Mouse (Mus musculus): ENCODE measurements around the gene Wdr47. TPM values are rescaled to one million over a fixed set of nuclear protein-coding genes. Genes with fewer than 3 reads are reported as not detected.
"Not testable (repeated sequence)": the region's sequence is repeated elsewhere in the genome, so short reads cannot be mapped to it uniquely, and the experiment has no call there.

Wdr47 gene
- total and polyA plus RNA-seq, 2 experiments from 2014 or later: 90.1 to 107 TPM

GRCm38 (mm10) chr3:108654566-108654965 is 63.5 kb downstream of the Wdr47 start:
- H3K27ac ChIP-seq (ENCODE audit: low read depth, low read length): no peak overlapping the region

GRCm38 (mm10) chr3:108655486-108655885 is 64.4 kb downstream of the Wdr47 start:
- DNase-seq (no peak), ATAC-seq (no peak)
- 83% methylated on average over 7 of the region's 7 CpGs for WGBS
- no peak overlapping the region for H3K9ac ChIP-seq
- no peaks in the 10 kb centered on the region for H3K36me3 ChIP-seq (ENCODE audit: insufficient read depth)
- no peak overlapping the region for H3K27ac ChIP-seq (ENCODE audit: low read depth, low read length)
- H3K4me3 ChIP-seq (ENCODE audit: low read depth, low read length): no peak overlapping the region
- H3K27me3 ChIP-seq (ENCODE audit: insufficient read depth, low read length): no peaks in the 10 kb centered on the region
- no peaks in the 10 kb centered on the region for H3K9me3 ChIP-seq (ENCODE audit: low read length)
- H3K4me2 ChIP-seq (ENCODE audit: low read depth): no peak overlapping the region
- peaks cover 7% of the 10 kb centered on the region; the same call in 1 of the 2 replicates for H3K4me1 ChIP-seq (ENCODE audit: insufficient read depth)
- TF ChIP-seq CTCF (IDR thresholded peaks at IDR 0.05; ENCODE audit: low read depth): no peak

More at GRCm38 (mm10) chr3:108654566-108654965, 63.5 kb downstream of the Wdr47 start:
- H3K9me3 ChIP-seq (ENCODE audit: low read length): no peaks in the 10 kb centered on the region
- TF ChIP-seq CTCF (IDR thresholded peaks at IDR 0.05; ENCODE audit: low read depth): no peak
- peak overlapping the region; percentile 55 for H3K4me2 ChIP-seq (ENCODE audit: low read depth)
- H3K4me3 ChIP-seq (ENCODE audit: low read depth, low read length): peak overlapping the region; percentile 66
- DNase-seq (no peak), ATAC-seq (no peak)
- H3K9ac ChIP-seq: peak overlapping the region; percentile 82
- H3K36me3 ChIP-seq (ENCODE audit: insufficient read depth): no peaks in the 10 kb centered on the region
- H3K4me1 ChIP-seq (ENCODE audit: insufficient read depth): peaks cover 7% of the 10 kb centered on the region; the same call in 1 of the 2 replicates
- 28% methylated on average over 14 of the region's 14 CpGs for WGBS
- H3K27me3 ChIP-seq (ENCODE audit: insufficient read depth, low read length): no peaks in the 10 kb centered on the region

GRCm38 (mm10) chr3:108658612-108659011 is 67.5 kb downstream of the Wdr47 start:
- 95% methylated on average over 9 of the region's 9 CpGs for WGBS
- H3K4me3 ChIP-seq (ENCODE audit: low read depth, low read length): no peak overlapping the region
- TF ChIP-seq CTCF (IDR thresholded peaks at IDR 0.05; ENCODE audit: low read depth): no peak
- no peaks in the 10 kb centered on the region for H3K27me3 ChIP-seq (ENCODE audit: insufficient read depth, low read length)
- ATAC-seq: no peak
- DNase-seq: no peak
- H3K9me3 ChIP-seq (ENCODE audit: low read length): no peaks in the 10 kb centered on the region
- no peak overlapping the region for H3K9ac ChIP-seq
- no peak overlapping the region for H3K27ac ChIP-seq (ENCODE audit: low read depth, low read length)
- peaks cover 16% of the 10 kb centered on the region for H3K36me3 ChIP-seq (ENCODE audit: insufficient read depth)
- H3K4me2 ChIP-seq (ENCODE audit: low read depth): no peak overlapping the region
- H3K4me1 ChIP-seq (ENCODE audit: insufficient read depth): peaks cover 7% of the 10 kb centered on the region; the same call in 1 of the 2 replicates

- 90% methylated on average over 1 of the region's 1 CpGs for WGBS
- Histone ChIP-seq H3K4me1 (ENCODE audit: insufficient read depth) (no peaks in the 10 kb centered on the region), H3K9ac (no peak overlapping the region)
Observed at GRCm38 (mm10) chr3:108660941-108661340, 69.9 kb downstream of the Wdr47 start.

GRCm38 (mm10) chr3:108676616-108677015 is 85.5 kb downstream of the Wdr47 start:
- Histone ChIP-seq H3K36me3 (ENCODE audit: insufficient read depth) (peaks cover 69% of the 10 kb centered on the region), H3K9me3 (ENCODE audit: low read length) (no peaks in the 10 kb centered on the region), H3K4me3 (ENCODE audit: low read depth, low read length) (no peak overlapping the region), H3K4me1 (ENCODE audit: insufficient read depth) (no peaks in the 10 kb centered on the region), H3K27ac (ENCODE audit: low read depth, low read length) (no peak overlapping the region), H3K4me2 (ENCODE audit: low read depth) (no peak overlapping the region), H3K27me3 (ENCODE audit: insufficient read depth, low read length) (no peaks in the 10 kb centered on the region), H3K9ac (no peak overlapping the region)
- peak; percentile 40; the same call in 1 of the 2 replicates for ATAC-seq
- no peak for TF ChIP-seq CTCF (IDR thresholded peaks at IDR 0.05; ENCODE audit: low read depth)
- no peak for DNase-seq
- 40% methylated on average over 4 of the region's 4 CpGs for WGBS

More at GRCm38 (mm10) chr3:108660941-108661340, 69.9 kb downstream of the Wdr47 start:
- peak; percentile 24; the same call in 1 of the 2 replicates for TF ChIP-seq CTCF (IDR thresholded peaks at IDR 0.05; ENCODE audit: low read depth)
- no peak overlapping the region for H3K4me3 ChIP-seq (ENCODE audit: low read depth, low read length)
- ATAC-seq: no peak
- H3K9me3 ChIP-seq (ENCODE audit: low read length): no peaks in the 10 kb centered on the region
- DNase-seq: no peak
- peaks cover 28% of the 10 kb centered on the region for H3K36me3 ChIP-seq (ENCODE audit: insufficient read depth)
- no peak overlapping the region for H3K27ac ChIP-seq (ENCODE audit: low read depth, low read length)
- no peaks in the 10 kb centered on the region for H3K27me3 ChIP-seq (ENCODE audit: insufficient read depth, low read length)
- no peak overlapping the region for H3K4me2 ChIP-seq (ENCODE audit: low read depth)

- peaks cover 59% of the 10 kb centered on the region for H3K36me3 ChIP-seq (ENCODE audit: insufficient read depth)
- no peak overlapping the region for H3K4me2 ChIP-seq (ENCODE audit: low read depth)
- H3K9ac ChIP-seq: no peak overlapping the region
- DNase-seq: no peak
- no peaks in the 10 kb centered on the region for H3K27me3 ChIP-seq (ENCODE audit: insufficient read depth, low read length)
- H3K4me3 ChIP-seq (ENCODE audit: low read depth, low read length): no peak overlapping the region
- no peak overlapping the region for H3K27ac ChIP-seq (ENCODE audit: low read depth, low read length)
- ATAC-seq: no peak
- H3K9me3 ChIP-seq (ENCODE audit: low read length): no peaks in the 10 kb centered on the region
- TF ChIP-seq CTCF (IDR thresholded peaks at IDR 0.05; ENCODE audit: low read depth): no peak
- no peaks in the 10 kb centered on the region for H3K4me1 ChIP-seq (ENCODE audit: insufficient read depth)
- WGBS: 80% methylated on average over 4 of the region's 4 CpGs
Observed at GRCm38 (mm10) chr3:108681004-108681403, 89.9 kb downstream of the Wdr47 start.

GRCm38 (mm10) chr3:108683597-108683996 is 92.5 kb downstream of the Wdr47 start:
- peaks cover 50% of the 10 kb centered on the region for H3K36me3 ChIP-seq (ENCODE audit: insufficient read depth)
- WGBS: 90% methylated on average over 5 of the region's 5 CpGs
- H3K27me3 ChIP-seq (ENCODE audit: insufficient read depth, low read length); DNase-seq; H3K4me1 ChIP-seq (ENCODE audit: insufficient read depth); ATAC-seq; H3K9ac ChIP-seq; H3K27ac ChIP-seq (ENCODE audit: low read depth, low read length); H3K4me2 ChIP-seq (ENCODE audit: low read depth); H3K9me3 ChIP-seq (ENCODE audit: low read length); H3K4me3 ChIP-seq (ENCODE audit: low read depth, low read length): not testable (repeated sequence)
